Mouse (Mus musculus): ENCODE data around the gene 6430571L13Rik.

DNA sequence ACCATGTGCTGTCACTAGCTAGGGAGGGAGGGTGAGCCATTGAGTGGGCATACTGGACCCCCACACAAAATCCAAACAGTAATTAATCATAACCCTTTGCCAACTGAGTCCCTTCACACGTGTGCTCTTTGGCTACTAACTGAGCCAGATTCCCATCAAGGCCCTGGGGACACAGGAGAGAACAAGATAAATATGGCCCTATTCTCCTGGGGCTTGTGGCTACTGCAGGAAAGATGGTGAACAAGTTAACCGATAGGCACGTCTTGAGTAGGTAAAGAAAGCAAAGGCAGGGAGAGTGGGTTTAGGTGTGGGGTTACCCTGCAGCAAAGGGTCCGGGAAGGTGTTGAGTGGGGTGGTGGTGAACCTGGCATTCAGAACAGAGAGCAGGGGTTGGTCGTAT lies 36.5 kb upstream of the 6430571L13Rik start:
- TF ChIP-seq CTCF (IDR thresholded peaks at IDR 0.05; ENCODE audit: borderline replicate concordance, control insufficient read depth, extremely low read depth, insufficient read depth, low read length, poor library complexity): no peak
- TF ChIP-seq POLR2A (IDR thresholded peaks at IDR 0.05; ENCODE audit: control insufficient read depth, extremely low read depth, insufficient read depth, low read length, poor library complexity): no peak
